Mouse (Mus musculus): Measurements from ENCODE around the gene Taf9b. TPM values are rescaled to one million over a fixed set of nuclear protein-coding genes. Genes with fewer than 3 reads are reported as not detected.

The Taf9b gene
- total and polyA plus RNA-seq, 3 experiments, result 2.6 to 28.0 (median 18.0) TPM

Other genes with a start within 250 kb of the Taf9b start
- 10 to 100 TPM; 48.9 to 66.5 TPM for gene Magt1, start 209.3 kb downstream of the Taf9b start, total RNA-seq (2021)
- 1.6 and 2.5 TPM in 2 replicates for gene Magt1, start 209.3 kb downstream of the Taf9b start, polyA plus RNA-seq (2012; rRNA removed)
- gene Cox7b, start 205.5 kb downstream of the Taf9b start, total RNA-seq (2021), result 100 to 1,000 TPM; 536 to 642 TPM
- gene Cox7b, start 205.5 kb downstream of the Taf9b start, polyA plus RNA-seq (2012; rRNA removed), result 36.1 and 39.5 TPM in 2 replicates
- 10 to 100 TPM; 34.1 to 42.6 TPM for gene Atp7a, start 193.9 kb downstream of the Taf9b start, total RNA-seq (2021)
- gene Atp7a, start 193.9 kb downstream of the Taf9b start, polyA plus RNA-seq (2012; rRNA removed), result 1.4 and 2.1 TPM in 2 replicates
- 1 to 10 TPM; 2.6 to 2.8 TPM for gene Tlr13, start 78.0 kb downstream of the Taf9b start, total RNA-seq (2021)
- gene Tlr13, start 78.0 kb downstream of the Taf9b start, polyA plus RNA-seq (2012; rRNA removed), result 0.21 and 0.26 TPM in 2 replicates
- gene Pgk1, start 34.1 kb downstream of the Taf9b start, total RNA-seq (2021), result 100 to 1,000 TPM; 274 to 441 TPM
- gene Pgk1, start 34.1 kb downstream of the Taf9b start, polyA plus RNA-seq (2012; rRNA removed), result 27.1 and 27.4 TPM in 2 replicates
- not detected for gene Fnd3c2, start 34.2 kb upstream of the Taf9b start, total RNA-seq (2021)
- gene Fnd3c2, start 34.2 kb upstream of the Taf9b start, polyA plus RNA-seq (2012; rRNA removed), result not detected in 2 replicates